Mouse (Mus musculus) ES-E14 (cell line): ENCODE results near the gene Pde4d.

Source experiments
- CHD2 ChIP-seq: IDR thresholded peaks from 2 replicates; pipeline ENCODE4 v1.6.1; 2014; ENCODE audit warnings: mild to moderate bottlenecking, low read depth, low read length, inconsistent platforms
- MAFK ChIP-seq: IDR thresholded peaks from 2 replicates; pipeline ENCODE4 v1.6.1; 2014; ENCODE audit warnings: mild to moderate bottlenecking, low read depth, low read length, inconsistent platforms; ENCODE audit not compliant: insufficient read depth
- ZC3H11A ChIP-seq: IDR thresholded peaks from 2 replicates; pipeline ENCODE4 v1.6.1; 2012; ENCODE audit warnings: low read depth, mild to moderate bottlenecking, inconsistent platforms, low read length, borderline replicate concordance
- ZNF384 ChIP-seq: IDR thresholded peaks from 2 replicates; pipeline ENCODE4 v1.6.1; 2012; ENCODE audit warnings: low read depth, low read length, inconsistent platforms

GRCm38 (mm10) chr13:108859336-108859735 is 409.6 kb downstream of the Pde4d start:
- TF ChIP-seq MAFK (no peak), ZNF384 (no peak), ZC3H11A (no peak), CHD2 (no peak)
